Mouse (Mus musculus): ENCODE data around the gene Sco1. TPM values are rescaled to one million over a fixed set of nuclear protein-coding genes. Genes with fewer than 3 reads are reported as not detected.
"Not testable (repeated sequence)": the region's sequence is repeated elsewhere in the genome, so short reads cannot be mapped to it uniquely, and the experiment has no call there.

Gene Sco1
- polyA plus RNA-seq, 1 experiment = not detected

DNA sequence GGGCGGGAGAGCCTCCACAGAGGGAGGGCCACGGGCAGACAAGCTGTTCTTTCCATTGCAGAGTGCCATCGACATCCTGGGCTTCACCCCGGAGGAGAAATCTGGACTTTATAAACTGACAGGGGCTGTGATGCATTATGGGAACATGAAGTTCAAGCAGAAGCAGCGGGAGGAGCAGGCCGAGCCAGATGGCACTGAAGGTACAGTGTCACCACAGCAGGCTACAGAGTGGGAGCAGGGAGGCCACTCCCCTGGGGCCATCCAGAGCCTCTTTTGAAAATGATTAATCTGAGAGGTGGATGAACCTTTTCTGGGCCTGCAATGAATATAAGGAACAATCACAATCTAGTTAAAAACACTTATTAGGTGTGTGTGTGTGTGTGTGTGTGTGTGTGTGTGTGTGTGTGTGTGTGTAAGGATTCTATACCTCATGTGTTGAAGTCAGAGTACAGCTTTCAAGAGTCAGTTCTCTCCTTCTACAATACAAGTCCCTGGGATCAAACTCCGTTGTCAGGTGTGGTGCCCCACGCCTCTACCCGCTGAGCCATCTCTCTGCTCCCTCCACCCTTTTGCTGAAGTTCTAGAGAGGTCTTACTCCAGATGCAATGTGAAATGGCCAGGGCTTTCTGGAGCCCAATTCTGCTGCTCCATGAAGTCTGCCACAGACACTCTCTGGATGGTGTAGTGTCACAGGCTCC, 34.1 kb downstream of the Sco1 start:
- Histone ChIP-seq H3K4me3 (ENCODE audit: insufficient read depth, low read depth, low read length) (no peak overlapping the region), H3K27ac (ENCODE audit: insufficient read depth, low read depth, low read length) (no peak overlapping the region), H3K4me1 (ENCODE audit: control insufficient read depth, insufficient read depth, low read length) (no peaks in the 10 kb centered on the region)
- TF ChIP-seq POLR2A (IDR thresholded peaks at IDR 0.05; ENCODE audit: insufficient read depth, low read depth, low read length) = no peak
- TF ChIP-seq CTCF (IDR thresholded peaks at IDR 0.05; ENCODE audit: insufficient read depth, low read depth, low read length) = no peak
- WGBS = 75% methylated on average over 9 of the region's 9 CpGs

DNA sequence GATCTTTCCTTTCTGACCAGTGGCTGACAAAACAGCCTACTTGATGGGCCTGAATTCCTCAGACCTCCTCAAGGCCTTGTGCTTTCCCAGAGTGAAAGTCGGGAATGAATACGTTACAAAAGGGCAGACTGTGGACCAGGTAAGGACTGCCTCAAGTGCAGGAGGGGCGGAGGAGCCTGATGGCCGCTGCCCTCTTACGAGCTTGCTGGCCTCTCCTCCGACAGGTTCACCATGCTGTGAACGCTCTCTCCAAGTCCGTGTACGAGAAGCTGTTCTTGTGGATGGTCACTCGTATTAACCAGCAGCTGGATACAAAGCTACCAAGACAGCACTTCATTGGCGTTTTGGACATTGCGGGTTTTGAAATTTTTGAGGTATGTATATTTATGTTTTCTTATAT, 34.8 kb downstream of the Sco1 start:
- TF ChIP-seq POLR2A (IDR thresholded peaks at IDR 0.05; ENCODE audit: insufficient read depth, low read depth, low read length) (no peak), CTCF (IDR thresholded peaks at IDR 0.05; ENCODE audit: insufficient read depth, low read depth, low read length) (no peak)
- Histone ChIP-seq H3K27ac (ENCODE audit: insufficient read depth, low read depth, low read length) (no peak overlapping the region), H3K4me1 (ENCODE audit: control insufficient read depth, insufficient read depth, low read length) (no peaks in the 10 kb centered on the region), H3K4me3 (ENCODE audit: insufficient read depth, low read depth, low read length) (no peak overlapping the region)
- WGBS = 94% methylated on average over 12 of the region's 12 CpGs

DNA sequence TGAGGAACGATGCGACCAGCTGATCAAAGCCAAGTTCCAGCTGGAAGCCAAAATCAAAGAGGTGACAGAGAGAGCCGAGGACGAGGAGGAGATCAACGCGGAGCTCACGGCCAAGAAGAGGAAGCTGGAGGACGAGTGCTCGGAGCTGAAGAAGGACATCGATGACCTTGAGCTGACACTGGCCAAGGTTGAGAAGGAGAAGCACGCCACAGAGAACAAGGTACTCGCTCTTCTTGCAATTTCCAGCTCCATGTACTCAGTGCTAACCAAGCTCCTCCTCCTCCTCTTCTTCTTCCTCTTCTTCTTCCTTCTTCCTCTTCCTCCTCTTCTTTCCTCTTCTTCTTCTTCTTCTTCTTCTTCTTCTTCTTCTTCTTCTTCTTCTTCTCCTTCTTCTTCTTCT, 39.9 kb downstream of the Sco1 start:
- not testable (repeated sequence) for H3K4me3 ChIP-seq (ENCODE audit: insufficient read depth, low read depth, low read length); H3K4me1 ChIP-seq (ENCODE audit: control insufficient read depth, insufficient read depth, low read length); H3K27ac ChIP-seq (ENCODE audit: insufficient read depth, low read depth, low read length)
- WGBS = 90% methylated on average over 11 of the region's 12 CpGs

DNA sequence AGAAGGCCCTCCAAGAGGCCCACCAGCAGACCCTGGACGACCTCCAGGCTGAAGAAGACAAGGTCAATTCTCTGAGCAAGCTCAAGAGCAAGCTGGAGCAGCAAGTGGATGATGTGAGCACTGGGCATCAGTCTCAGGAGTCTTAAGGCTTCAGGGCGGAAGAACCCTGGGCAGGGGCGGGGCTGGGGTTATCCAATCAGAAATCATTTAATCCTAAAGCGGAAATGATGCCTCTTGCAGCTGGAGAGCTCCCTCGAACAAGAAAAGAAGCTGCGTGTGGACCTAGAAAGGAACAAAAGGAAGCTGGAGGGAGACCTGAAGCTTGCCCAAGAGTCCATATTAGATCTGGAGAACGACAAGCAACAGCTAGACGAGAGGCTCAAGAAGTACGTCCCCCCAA, 40.7 kb downstream of the Sco1 start:
- no peak overlapping the region for H3K27ac ChIP-seq (ENCODE audit: insufficient read depth, low read depth, low read length)
- TF ChIP-seq POLR2A (IDR thresholded peaks at IDR 0.05; ENCODE audit: insufficient read depth, low read depth, low read length) (no peak), CTCF (IDR thresholded peaks at IDR 0.05; ENCODE audit: insufficient read depth, low read depth, low read length) (no peak)
- 78% methylated on average over 9 of the region's 9 CpGs for WGBS
- no peak overlapping the region for H3K4me3 ChIP-seq (ENCODE audit: insufficient read depth, low read depth, low read length)
- H3K4me1 ChIP-seq (ENCODE audit: control insufficient read depth, insufficient read depth, low read length) = no peaks in the 10 kb centered on the region

DNA sequence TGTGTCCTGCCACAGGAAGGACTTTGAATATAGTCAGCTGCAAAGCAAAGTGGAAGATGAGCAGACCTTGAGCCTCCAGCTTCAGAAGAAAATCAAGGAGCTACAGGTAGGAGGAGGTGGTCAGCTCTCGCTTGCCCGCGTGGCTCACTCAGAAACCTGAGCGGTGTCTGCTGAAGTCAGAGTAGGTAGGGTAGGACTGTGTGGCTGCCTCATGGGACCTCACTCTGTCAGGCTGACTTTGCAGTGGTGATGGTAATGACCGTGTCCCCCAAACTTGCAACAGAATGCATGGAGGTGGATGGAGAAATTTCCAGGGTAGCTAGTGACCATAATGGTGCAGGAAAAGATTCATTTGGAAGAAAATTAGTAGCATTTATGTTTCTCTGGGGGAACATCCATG, 41.2 kb downstream of the Sco1 start:
- WGBS = 99% methylated on average over 5 of the region's 5 CpGs

DNA sequence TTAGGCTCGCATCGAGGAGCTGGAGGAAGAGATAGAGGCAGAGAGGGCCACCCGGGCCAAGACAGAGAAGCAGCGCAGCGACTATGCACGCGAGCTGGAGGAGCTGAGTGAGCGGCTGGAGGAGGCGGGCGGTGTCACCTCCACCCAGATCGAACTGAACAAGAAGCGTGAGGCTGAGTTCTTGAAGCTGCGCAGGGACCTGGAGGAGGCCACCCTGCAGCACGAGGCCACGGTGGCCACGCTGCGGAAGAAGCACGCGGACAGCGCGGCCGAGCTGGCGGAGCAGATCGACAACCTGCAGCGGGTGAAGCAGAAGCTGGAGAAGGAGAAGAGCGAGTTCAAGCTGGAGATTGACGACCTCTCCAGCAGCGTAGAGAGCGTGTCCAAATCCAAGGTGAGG, 42.0 kb downstream of the Sco1 start:
- TF ChIP-seq POLR2A (IDR thresholded peaks at IDR 0.05; ENCODE audit: insufficient read depth, low read depth, low read length) = no peak
- no peak for TF ChIP-seq CTCF (IDR thresholded peaks at IDR 0.05; ENCODE audit: insufficient read depth, low read depth, low read length)
- WGBS = 84% methylated on average over 29 of the region's 29 CpGs
- Histone ChIP-seq H3K4me1 (ENCODE audit: control insufficient read depth, insufficient read depth, low read length) (no peaks in the 10 kb centered on the region), H3K27ac (ENCODE audit: insufficient read depth, low read depth, low read length) (no peak overlapping the region), H3K4me3 (ENCODE audit: insufficient read depth, low read depth, low read length) (no peak overlapping the region)

More for the DNA sequence above, 41.2 kb downstream of the Sco1 start:
- Histone ChIP-seq H3K4me1 (ENCODE audit: control insufficient read depth, insufficient read depth, low read length) (no peaks in the 10 kb centered on the region), H3K4me3 (ENCODE audit: insufficient read depth, low read depth, low read length) (no peak overlapping the region), H3K27ac (ENCODE audit: insufficient read depth, low read depth, low read length) (no peak overlapping the region)
- TF ChIP-seq POLR2A (IDR thresholded peaks at IDR 0.05; ENCODE audit: insufficient read depth, low read depth, low read length) (no peak), CTCF (IDR thresholded peaks at IDR 0.05; ENCODE audit: insufficient read depth, low read depth, low read length) (no peak)

DNA sequence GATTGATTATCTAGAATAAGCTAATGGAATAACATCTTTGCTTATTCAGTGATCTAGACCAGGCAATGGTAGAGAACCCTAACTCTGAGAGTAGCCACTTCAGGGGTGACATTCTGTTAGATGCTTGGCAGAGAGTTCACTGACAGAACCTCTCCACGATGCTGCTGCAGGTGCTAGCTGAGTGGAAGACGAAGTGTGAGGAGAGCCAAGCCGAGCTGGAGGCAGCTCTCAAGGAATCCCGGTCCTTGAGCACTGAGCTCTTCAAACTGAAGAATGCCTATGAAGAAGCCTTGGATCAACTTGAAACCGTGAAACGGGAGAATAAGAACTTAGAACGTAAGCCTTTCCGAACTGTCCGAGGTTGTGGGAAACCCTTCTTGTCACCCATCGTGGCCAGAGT, 45.2 kb downstream of the Sco1 start:
- no peaks in the 10 kb centered on the region for H3K4me1 ChIP-seq (ENCODE audit: control insufficient read depth, insufficient read depth, low read length)
- H3K4me3 ChIP-seq (ENCODE audit: insufficient read depth, low read depth, low read length) = no peak overlapping the region
- TF ChIP-seq CTCF (IDR thresholded peaks at IDR 0.05; ENCODE audit: insufficient read depth, low read depth, low read length) (no peak), POLR2A (IDR thresholded peaks at IDR 0.05; ENCODE audit: insufficient read depth, low read depth, low read length) (no peak)
- WGBS = 94% methylated on average over 10 of the region's 10 CpGs
- H3K27ac ChIP-seq (ENCODE audit: insufficient read depth, low read depth, low read length) = no peak overlapping the region

DNA sequence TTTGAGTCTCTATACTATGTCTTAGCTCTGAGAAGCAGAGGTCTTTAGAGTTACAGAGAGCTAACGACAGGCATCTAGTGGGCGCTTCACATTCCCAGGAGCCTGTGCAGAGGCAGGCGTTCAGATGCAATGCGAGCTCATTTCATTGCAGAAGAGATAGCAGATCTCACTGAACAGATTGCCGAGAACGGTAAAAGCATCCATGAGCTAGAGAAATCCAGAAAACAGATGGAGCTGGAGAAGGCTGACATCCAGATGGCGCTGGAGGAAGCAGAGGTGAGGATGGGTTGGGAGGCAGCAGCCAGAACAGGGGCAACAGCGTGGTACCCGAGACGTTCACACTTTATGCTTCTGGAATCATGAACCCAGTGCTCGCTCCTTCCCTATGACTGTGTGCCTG, 46.0 kb downstream of the Sco1 start:
- Histone ChIP-seq H3K27ac (ENCODE audit: insufficient read depth, low read depth, low read length) (no peak overlapping the region), H3K4me3 (ENCODE audit: insufficient read depth, low read depth, low read length) (no peak overlapping the region), H3K4me1 (ENCODE audit: control insufficient read depth, insufficient read depth, low read length) (no peaks in the 10 kb centered on the region)
- WGBS = 83% methylated on average over 11 of the region's 11 CpGs
- TF ChIP-seq POLR2A (IDR thresholded peaks at IDR 0.05; ENCODE audit: insufficient read depth, low read depth, low read length) (no peak), CTCF (IDR thresholded peaks at IDR 0.05; ENCODE audit: insufficient read depth, low read depth, low read length) (no peak)

DNA sequence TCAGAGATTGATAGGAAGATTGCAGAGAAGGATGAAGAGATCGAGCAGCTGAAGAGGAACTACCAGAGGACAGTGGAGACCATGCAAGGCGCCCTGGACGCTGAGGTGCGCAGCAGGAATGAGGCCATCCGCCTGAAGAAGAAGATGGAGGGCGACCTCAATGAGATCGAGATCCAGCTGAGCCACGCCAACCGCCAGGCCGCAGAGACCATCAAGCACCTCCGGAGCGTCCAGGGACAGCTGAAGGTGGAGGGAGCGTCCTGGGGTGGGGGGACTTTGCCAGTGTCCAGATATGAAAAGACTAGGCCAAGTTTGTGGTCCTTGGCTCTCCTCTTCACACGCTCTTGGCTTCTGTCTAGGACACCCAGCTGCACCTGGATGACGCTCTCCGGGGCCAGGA, 46.8 kb downstream of the Sco1 start:
- TF ChIP-seq CTCF (IDR thresholded peaks at IDR 0.05; ENCODE audit: insufficient read depth, low read depth, low read length) (no peak), POLR2A (IDR thresholded peaks at IDR 0.05; ENCODE audit: insufficient read depth, low read depth, low read length) (no peak)
- Histone ChIP-seq H3K4me3 (ENCODE audit: insufficient read depth, low read depth, low read length) (no peak overlapping the region), H3K27ac (ENCODE audit: insufficient read depth, low read depth, low read length) (no peak overlapping the region), H3K4me1 (ENCODE audit: control insufficient read depth, insufficient read depth, low read length) (no peaks in the 10 kb centered on the region)
- 95% methylated on average over 16 of the region's 16 CpGs for WGBS

DNA sequence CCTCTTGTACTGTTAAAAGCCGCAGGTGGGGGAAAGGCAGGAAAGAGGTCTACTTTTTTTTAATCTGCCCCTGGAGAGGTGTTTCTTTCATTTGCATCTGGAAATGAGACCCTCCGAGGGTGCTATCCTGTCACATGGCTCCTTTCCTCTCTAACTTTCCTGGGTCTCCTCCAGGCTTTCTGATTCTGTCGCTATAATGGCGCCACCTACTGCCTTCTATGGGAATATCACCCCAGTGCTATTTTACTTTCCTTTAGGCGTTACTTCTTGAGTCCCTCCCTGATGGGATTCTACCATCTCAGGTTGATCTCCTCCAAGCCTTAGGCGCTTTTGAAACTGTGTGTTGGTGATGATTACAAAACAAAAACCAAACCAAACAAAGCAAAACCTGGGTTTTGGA, 47.7 kb downstream of the Sco1 start:
- WGBS = 30% methylated on average over 6 of the region's 6 CpGs
- TF ChIP-seq POLR2A (IDR thresholded peaks at IDR 0.05; ENCODE audit: insufficient read depth, low read depth, low read length) = no peak
- no peak overlapping the region for H3K27ac ChIP-seq (ENCODE audit: insufficient read depth, low read depth, low read length)
- no peaks in the 10 kb centered on the region for H3K4me1 ChIP-seq (ENCODE audit: control insufficient read depth, insufficient read depth, low read length)
- no peak overlapping the region for H3K4me3 ChIP-seq (ENCODE audit: insufficient read depth, low read depth, low read length)
